Mouse (Mus musculus): ENCODE results near the gene Lpin1. TPM values are rescaled to one million over a fixed set of nuclear protein-coding genes. Genes with fewer than 3 reads are reported as not detected.

The Lpin1 gene
- total RNA-seq, 4 experiments from 2014 or later: 38.8 to 80.7 (median 50.8) TPM

- DNase-seq: no peak
These were observed 84.6 kb downstream of the Lpin1 start for GRCm38 (mm10) chr12:16526134-16526533.

DNA sequence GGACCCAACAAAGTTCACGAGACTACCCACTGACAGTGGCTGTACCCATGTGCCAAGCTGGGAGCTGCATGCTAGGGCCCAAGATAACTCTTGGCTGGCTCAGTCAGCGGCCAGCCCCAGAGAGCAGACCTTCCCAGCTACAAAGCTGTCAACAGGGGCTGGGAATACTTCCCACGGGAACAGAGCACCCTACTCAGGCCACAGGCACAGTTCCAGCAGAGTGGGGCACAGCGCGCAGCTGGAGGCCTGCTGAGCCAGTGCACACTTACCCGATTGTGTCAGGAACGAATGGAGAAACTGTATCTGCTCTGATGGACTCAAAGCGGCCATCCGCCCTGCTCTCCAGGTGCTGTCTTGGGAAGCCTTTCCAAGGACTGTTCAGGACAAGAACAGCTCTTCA is 95.6 kb downstream of the Lpin1 start:
- DNase-seq: no peak

- no peak for DNase-seq
These were observed 97.8 kb downstream of the Lpin1 start for GRCm38 (mm10) chr12:16512991-16513390.

GRCm38 (mm10) chr12:16509122-16509752 is 101.5 kb downstream of the Lpin1 start:
- DNase-seq: peak; percentile 21

GRCm38 (mm10) chr12:16506796-16507790 is 103.7 kb downstream of the Lpin1 start:
- DNase-seq: no peak

- no peak for DNase-seq
These were observed 106.5 kb downstream of the Lpin1 start for GRCm38 (mm10) chr12:16504244-16504643.

DNA sequence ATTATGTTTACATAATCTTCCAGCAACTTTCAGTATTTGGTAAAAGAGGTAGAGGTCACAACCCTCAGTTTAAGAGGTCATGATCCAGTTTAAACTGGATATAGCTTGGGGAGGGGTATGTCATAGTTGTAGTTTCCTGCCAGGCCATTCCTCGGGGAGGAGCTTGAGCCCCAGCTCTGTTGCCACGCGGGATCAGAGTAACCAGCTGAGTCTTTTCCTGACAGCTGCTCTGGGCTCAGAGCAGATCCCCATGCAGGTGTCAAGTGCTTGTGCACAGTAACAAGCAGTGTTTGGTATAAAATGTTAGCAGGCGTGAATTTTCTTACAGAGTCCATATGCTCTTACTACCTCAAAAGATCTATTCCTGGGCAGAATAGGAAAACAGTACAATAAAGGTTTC is 112.8 kb downstream of the Lpin1 start:
- DNase-seq: no peak

DNA sequence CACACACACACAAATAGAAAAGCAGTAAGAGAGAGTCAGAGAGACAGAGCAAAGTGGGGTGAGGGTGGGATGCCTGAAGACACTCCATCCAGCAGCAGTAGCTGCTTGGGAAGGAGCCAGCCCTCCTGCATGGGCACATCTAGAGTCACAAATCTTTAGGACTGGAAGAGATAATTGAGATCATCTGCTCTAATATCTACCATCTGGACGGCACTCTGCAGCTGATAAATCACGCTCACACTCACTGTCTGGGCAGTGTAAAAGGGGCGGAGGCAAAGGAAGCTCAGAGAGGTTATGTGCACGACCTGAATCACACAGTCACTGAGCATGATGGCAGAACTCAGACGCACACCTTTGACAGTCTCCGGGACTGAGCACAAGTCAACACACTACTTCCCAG is 118.1 kb downstream of the Lpin1 start:
- DNase-seq: no peak

GRCm38 (mm10) chr12:16488899-16489298 is 121.9 kb downstream of the Lpin1 start:
- no peak for DNase-seq

DNA sequence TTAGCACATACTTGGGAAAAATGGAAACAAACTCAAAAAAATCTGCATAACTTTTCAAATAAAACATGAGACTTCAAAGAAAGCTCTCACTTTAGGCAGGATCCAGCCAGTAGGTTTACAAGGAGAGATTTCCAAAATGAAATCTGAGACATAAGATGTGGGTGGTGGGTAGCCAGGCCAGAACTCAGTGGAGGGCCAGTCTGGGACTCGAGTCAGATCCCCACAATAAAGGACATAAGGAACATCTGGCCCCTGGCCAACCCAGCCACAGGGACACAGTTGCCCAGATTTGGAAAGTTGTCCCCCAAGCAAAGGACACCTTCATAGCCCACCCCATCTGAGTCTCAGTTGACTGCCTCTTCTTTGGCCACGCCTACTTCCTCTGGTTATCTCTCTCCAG is 123.3 kb downstream of the Lpin1 start:
- no peak for DNase-seq

Other genes starting within 250 kb of the Lpin1 start
- 1 to 10 TPM in 1 of 4 experiments, under 1 TPM in 3; 0.41 to 1.6 (median 0.93) TPM for gene Ntsr2, start 42.4 kb upstream of the Lpin1 start, total RNA-seq (2022)
- 100 to 1,000 TPM in 2 of 4 experiments, 10 to 100 TPM in 2; 48.1 to 255 (median 118) TPM for gene Greb1, start 189.9 kb upstream of the Lpin1 start, total RNA-seq (2022)
- 10 to 100 TPM; 41.5 to 55.0 (median 44.9) TPM for gene E2f6, start 200.0 kb upstream of the Lpin1 start, total RNA-seq (2022)